ENCODE assay signal across 7 mouse cellular contexts in genomic region chr10:103369081-103369420, GRCm38 (mm10). TPM values are rescaled to one million over a fixed set of nuclear protein-coding genes. Genes with fewer than 3 reads are reported as not detected.
DNase-seq lines count a peak whose midpoint lies in the region; ATAC-seq and TF ChIP-seq lines count a peak whose summit lies in the region.

No protein-coding gene starts in this region.

- H3K4me3 ChIP-seq in forebrain, postnatal 0 days (ENCODE audit: low read depth, low read length): peak overlapping the region; percentile 49
- peak overlapping the region; percentile 66 for H3K4me3 ChIP-seq in kidney, adult 2 months (ENCODE audit: insufficient read depth, low read depth, low read length)
- H3K4me3 ChIP-seq in limb, embryonic 12.5 days (replicated peaks): peak overlapping the region; percentile 53
- H3K4me3 ChIP-seq in midbrain, embryonic 12.5 days: peak overlapping the region; percentile 60
- peak overlapping the region; percentile 49 for H3K4me3 ChIP-seq in stomach, embryonic 15.5 days (replicated peaks)

- H3K27ac ChIP-seq in forebrain, postnatal 0 days (ENCODE audit: low read depth, low read length): peak overlapping the region; percentile 62
- peak overlapping the region; percentile 58; the same call in 1 of the 2 replicates for H3K27ac ChIP-seq in kidney, adult 2 months (ENCODE audit: insufficient read depth, low read depth, low read length)
- H3K27ac ChIP-seq in limb, embryonic 12.5 days: no peak overlapping the region
- H3K27ac ChIP-seq in midbrain, embryonic 12.5 days (replicated peaks): peak overlapping the region; percentile 67; the same call in 1 of the 2 replicates
- H3K27ac ChIP-seq in stomach, embryonic 15.5 days: 0 out of 2 replicates have a peak overlapping the region, but pooled peaks have one; percentile 32

- DNase-seq in adrenal gland, adult 2 months: peak; percentile 83
- peak; percentile 79 for DNase-seq in cerebellum, adult 11-12 months
- DNase-seq in forebrain, postnatal 0 days: peak; percentile 79
- peak; percentile 87 for DNase-seq in kidney, adult 2 months

- peak; percentile 44 for TF ChIP-seq CTCF in forebrain, postnatal 0 days (IDR thresholded peaks at IDR 0.05; ENCODE audit: low read depth)
- no peak; the same call in 1 of the 2 replicates for TF ChIP-seq CTCF in kidney, adult 2 months (conservative IDR thresholded peaks at IDR 0.05; ENCODE audit: insufficient read depth, insufficient read length, low read depth, low read length)

- WGBS in forebrain, postnatal 0 days: 0% methylated on average over 8 of the region's 8 CpGs
- WGBS in kidney, adult 2 months: 1% methylated on average over 8 of the region's 8 CpGs
- WGBS in limb, embryonic 12.5 days: under 1% methylated on average over 8 of the region's 8 CpGs
- whole genome bisulfite sequencing in midbrain, embryonic 12.5 days: under 1% methylated on average over 8 of the region's 8 CpGs
- under 1% methylated on average over 8 of the region's 8 CpGs for WGBS in stomach, embryonic 15.5 days

- peak overlapping the region; percentile 75 for H3K4me2 ChIP-seq in forebrain, postnatal 0 days (ENCODE audit: low read depth)
- peak overlapping the region; percentile 98 for H3K4me2 ChIP-seq in limb, embryonic 12.5 days
- peak overlapping the region; percentile 94 for H3K4me2 ChIP-seq in midbrain, embryonic 12.5 days (replicated peaks)
- H3K4me2 ChIP-seq in stomach, embryonic 15.5 days: peak overlapping the region; percentile 96

- H3K9me3 ChIP-seq in forebrain, postnatal 0 days (ENCODE audit: low read length): no peaks in the 10 kb centered on the region
- no peaks in the 10 kb centered on the region for H3K9me3 ChIP-seq in limb, embryonic 12.5 days
- no peaks in the 10 kb centered on the region for H3K9me3 ChIP-seq in midbrain, embryonic 12.5 days
- no peaks in the 10 kb centered on the region for H3K9me3 ChIP-seq in stomach, embryonic 15.5 days

- H3K4me1 ChIP-seq in forebrain, postnatal 0 days (ENCODE audit: insufficient read depth): 0 out of 2 replicates have a peak, but pooled peaks cover 4% of the 10 kb centered on the region
- H3K4me1 ChIP-seq in kidney, adult 2 months (ENCODE audit: control insufficient read depth, insufficient read depth, low read length): no peaks in the 10 kb centered on the region
- 0 out of 2 replicates have a peak, but pooled peaks cover 8% of the 10 kb centered on the region for H3K4me1 ChIP-seq in limb, embryonic 12.5 days (replicated peaks)
- H3K4me1 ChIP-seq in midbrain, embryonic 12.5 days: peaks cover 7% of the 10 kb centered on the region; the same call in 1 of the 2 replicates
- H3K4me1 ChIP-seq in stomach, embryonic 15.5 days: peaks cover 14% of the 10 kb centered on the region; the same call in 1 of the 2 replicates

- no peak for TF ChIP-seq POLR2A in kidney, adult 2 months (IDR thresholded peaks at IDR 0.05; ENCODE audit: low read depth, low read length)

- H3K36me3 ChIP-seq in forebrain, postnatal 0 days (ENCODE audit: insufficient read depth): no peaks in the 10 kb centered on the region
- no peaks in the 10 kb centered on the region for H3K36me3 ChIP-seq in kidney, adult 2 months (ENCODE audit: control insufficient read depth, insufficient read depth, low read length)
- H3K36me3 ChIP-seq in limb, embryonic 12.5 days: no peaks in the 10 kb centered on the region
- H3K36me3 ChIP-seq in midbrain, embryonic 12.5 days: no peaks in the 10 kb centered on the region
- no peaks in the 10 kb centered on the region for H3K36me3 ChIP-seq in stomach, embryonic 15.5 days

- peak overlapping the region; percentile 57 for H3K9ac ChIP-seq in forebrain, postnatal 0 days
- peak overlapping the region; percentile 62 for H3K9ac ChIP-seq in limb, embryonic 12.5 days (replicated peaks)
- H3K9ac ChIP-seq in midbrain, embryonic 12.5 days (replicated peaks): peak overlapping the region; percentile 65
- no peak overlapping the region for H3K9ac ChIP-seq in stomach, embryonic 15.5 days

- H3K27me3 ChIP-seq in forebrain, postnatal 0 days (ENCODE audit: insufficient read depth, low read length): no peaks in the 10 kb centered on the region
- no peaks in the 10 kb centered on the region; the same call in 1 of the 2 replicates for H3K27me3 ChIP-seq in kidney, adult 2 months (replicated peaks; ENCODE audit: control insufficient read depth, insufficient read depth, low read length)
- H3K27me3 ChIP-seq in limb, embryonic 12.5 days: peaks cover 17% of the 10 kb centered on the region
- no peaks in the 10 kb centered on the region for H3K27me3 ChIP-seq in midbrain, embryonic 12.5 days
- H3K27me3 ChIP-seq in stomach, embryonic 15.5 days (replicated peaks): peaks cover 5% of the 10 kb centered on the region; the same call in 1 of the 2 replicates

- peak; percentile 83 for ATAC-seq in forebrain, postnatal 0 days
- ATAC-seq in limb, embryonic 12.5 days (ENCODE audit: insufficient number of reproducible peaks, insufficient read depth, low FRiP score, low TSS enrichment, low read depth): peak; percentile 96
- ATAC-seq in midbrain, embryonic 12.5 days (ENCODE audit: low FRiP score, low read depth): peak; percentile 91
- peak; percentile 91 for ATAC-seq in stomach, embryonic 15.5 days (ENCODE audit: insufficient read depth, low FRiP score, low read depth)

RNA-seq across cellular contexts. Expression of gene Slc6a15, which starts 1.5 kb away (rescaled TPM):
- total RNA-seq in adrenal gland, adult 2 months (2021): 1 to 10 TPM; 3.8 to 4.4 TPM
- polyA plus RNA-seq in adrenal gland, adult 2 months (2012; rRNA removed): 2.3 and 4.0 TPM in 2 replicates
- 95.0 and 111 TPM in 2 replicates for total RNA-seq in forebrain, postnatal 0 days (2014; rRNA removed)
- polyA plus RNA-seq in forebrain, postnatal 0 days (2015; fragmentation: Nextera tagmentation; extraction: Ambion mirVana): 64.8 and 89.2 TPM in 2 replicates
- 8.4 and 9.5 TPM in 2 replicates for polyA plus RNA-seq in kidney, adult 2 months (2012; rRNA removed)
- 2.1 TPM in 2 replicates for polyA plus RNA-seq in limb, embryonic 12.5 days (2016; fragmentation: Nextera tagmentation; extraction: Ambion mirVana)
- polyA plus RNA-seq in midbrain, embryonic 12.5 days (2016; fragmentation: Nextera tagmentation; extraction: Ambion mirVana): 12.3 and 20.6 TPM in 2 replicates
- polyA plus RNA-seq in stomach, embryonic 15.5 days (2015; fragmentation: Nextera tagmentation; extraction: Ambion mirVana): 6.0 and 6.6 TPM in 2 replicates
